Mouse (Mus musculus) testis, adult 2 months (tissue): ENCODE data around the gene Gm47996.
"Not testable (repeated sequence)": the region's sequence is repeated elsewhere in the genome, so short reads cannot be mapped to it uniquely, and the experiment has no call there.

Experiments
- CTCF ChIP-seq: fragments of 200-500 bp; IDR thresholded peaks from 2 replicates; pipeline ENCODE4 v1.5.1; 2012; ENCODE audit warnings: low read depth, mild to moderate bottlenecking, inconsistent platforms, low read length, moderate library complexity; ENCODE audit not compliant: control insufficient read depth, insufficient read depth, insufficient replicate concordance
- POLR2A ChIP-seq: fragments of 200-500 bp; IDR thresholded peaks from 2 replicates; pipeline ENCODE4 v1.6.1; 2012; ENCODE audit warnings: low read depth, mild to moderate bottlenecking, inconsistent platforms, low read length, moderate library complexity; ENCODE audit not compliant: control insufficient read depth

DNA sequence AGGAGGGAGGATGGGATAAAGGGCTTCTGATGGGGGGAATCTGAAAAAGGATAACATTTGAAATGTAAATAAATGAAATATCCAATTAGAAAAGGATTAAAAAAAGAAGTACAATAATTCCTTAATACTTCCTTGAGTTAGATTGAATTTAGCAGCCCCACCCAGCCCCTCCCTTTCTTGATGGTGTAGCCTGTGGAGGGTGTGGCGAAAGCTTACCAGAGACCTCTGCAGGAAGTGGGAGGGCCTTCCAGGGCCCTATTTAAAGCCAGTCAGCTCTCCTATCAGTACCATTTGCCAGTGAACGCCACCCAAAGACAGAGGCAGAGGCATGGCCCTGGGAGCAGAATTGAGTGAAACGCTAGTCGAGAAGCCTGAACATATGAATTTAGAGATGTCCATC lies 11.8 kb upstream of the Gm47996 start, which contains the start of gene Gm47995:
- TF ChIP-seq CTCF, POLR2A: not testable (repeated sequence)
